Mouse (Mus musculus) bone marrow macrophage, adult 2 months (primary cell): ENCODE measurements around the gene Gm15114. TPM values are rescaled to one million over a fixed set of nuclear protein-coding genes. Genes with fewer than 3 reads are reported as not detected.
"Not testable (repeated sequence)": the region's sequence is repeated elsewhere in the genome, so short reads cannot be mapped to it uniquely, and the experiment has no call there.

ENCODE experiments used
- H3K27ac ChIP-seq: 2 replicates; pipeline ENCODE4 v1.5.1; 2012; ENCODE audit warnings: low read depth, low read length; ENCODE audit not compliant: insufficient read depth
- H3K4me1 ChIP-seq: 2 replicates; pipeline ENCODE4 v1.6.1; 2012; ENCODE audit warnings: low read length; ENCODE audit not compliant: control insufficient read depth, insufficient read depth
- H3K4me3 ChIP-seq: 2 replicates; pipeline ENCODE4 v1.5.1; 2012; ENCODE audit warnings: mild to moderate bottlenecking, low read length, moderate library complexity; ENCODE audit not compliant: insufficient read depth
- polyA plus RNA-seq: library from polyadenylated mRNA; stranded (reverse); fragments of >200 nt; gene quantifications from 2 replicates; pipeline ENCODE4 v1.2.4, GENCODE M21; 2012; ENCODE audit not compliant: missing spikeins, insufficient read depth, insufficient read length

Gm15114 gene
- not detected in 2 replicates for polyA plus RNA-seq

GRCm38 (mm10) chrX:148488649-148489048 lies at the start of gene Gm15114:
TSS of gene Gm15114 (plus strand) at chrX:148488949.
- H3K27ac ChIP-seq, H3K4me1 ChIP-seq, H3K4me3 ChIP-seq: not testable (repeated sequence)

Other genes starting within 250 kb of the Gm15114 start
- gene Gm8334, start 126.2 kb downstream of the Gm15114 start, polyA plus RNA-seq, result not detected in 2 replicates
- gene Gm15127, start 174.6 kb downstream of the Gm15114 start, polyA plus RNA-seq, result not detected in 2 replicates